Mouse (Mus musculus): Measurements from ENCODE around the gene Cyth1. TPM values are rescaled to one million over a fixed set of nuclear protein-coding genes. Genes with fewer than 3 reads are reported as not detected.

The Cyth1 gene
- polyA plus RNA-seq (2014; fragmentation: Nextera tagmentation; extraction: Ambion mirVana): 11.5 and 12.1 TPM in 2 replicates

DNA sequence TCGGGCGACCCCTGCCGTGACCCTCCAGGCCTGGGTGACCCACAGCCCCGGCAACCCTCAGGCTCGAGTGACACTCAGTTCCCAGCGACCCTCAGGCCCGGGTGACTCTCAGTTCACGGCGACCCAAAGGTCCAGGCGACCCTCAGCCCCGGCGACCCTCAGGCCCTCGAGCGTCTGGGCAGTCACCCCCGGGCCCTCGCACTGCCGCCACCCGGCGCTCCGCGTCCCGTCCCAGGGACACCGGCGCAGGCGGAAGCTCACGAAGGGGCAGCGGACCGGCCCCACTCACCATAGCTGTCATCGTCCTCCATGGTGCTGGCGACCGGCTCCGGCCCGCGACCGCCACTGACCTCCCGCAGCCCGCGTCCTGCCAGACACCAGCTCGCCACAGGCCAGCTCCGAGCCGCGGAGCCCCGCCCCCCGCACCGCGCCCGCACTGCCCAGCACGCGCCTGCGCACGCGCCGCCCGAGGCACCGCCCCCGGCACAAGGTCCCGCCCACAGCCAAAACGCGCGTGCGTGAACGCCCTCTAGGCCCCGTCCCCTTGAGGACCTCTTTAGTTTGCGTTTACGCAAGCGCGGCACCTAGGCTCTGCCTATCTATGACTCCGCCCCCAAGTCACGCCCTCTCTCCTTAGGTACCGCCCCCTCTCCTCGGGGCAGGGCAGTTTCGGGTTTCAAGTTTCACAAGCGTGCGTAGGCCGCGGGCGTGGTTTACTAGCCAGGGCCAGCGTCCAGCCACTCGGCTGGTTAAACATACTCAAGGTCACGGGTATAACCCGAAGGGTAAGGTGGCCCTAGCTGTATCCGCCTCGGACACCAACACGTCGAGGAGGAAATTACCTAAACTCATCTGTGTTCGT lies at the start of gene Cyth1:
TSS of gene Cyth1 (minus strand) at position 443 of the 862 bp plus-strand sequence.
- WGBS: under 1% methylated on average over 84 of the region's 86 CpGs
- DNase-seq (ENCODE audit: low spot score): peak; percentile 100

DNA sequence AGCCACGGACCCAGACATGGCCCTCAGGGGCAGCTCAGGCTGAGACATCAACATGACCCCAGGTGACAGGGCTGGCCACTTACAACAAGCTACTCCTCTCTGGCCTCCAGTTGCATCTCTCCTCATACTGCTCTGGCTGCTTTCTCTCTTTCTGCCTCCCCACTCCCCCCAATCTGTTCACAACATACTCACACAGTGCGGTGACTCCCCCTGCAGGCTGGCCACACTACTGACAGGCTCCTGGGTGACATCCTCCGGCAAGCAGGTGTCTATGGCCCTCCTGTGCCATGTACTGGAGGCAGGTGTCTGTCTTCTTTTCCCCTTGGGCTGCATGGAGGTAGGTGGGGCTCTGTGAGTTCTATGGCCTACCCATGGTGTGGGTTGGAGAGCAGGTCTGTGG lies 49.6 kb upstream of the Cyth1 start:
- H3K36me3 ChIP-seq (ENCODE audit: control insufficient read depth, insufficient read depth, low read length): no peaks in the 10 kb centered on the region
- no peak overlapping the region for H3K4me2 ChIP-seq (ENCODE audit: low read depth, low read length, severe bottlenecking)
- no peak for ATAC-seq (replicated peaks; ENCODE audit: low FRiP score)
- no peaks in the 10 kb centered on the region for H3K4me1 ChIP-seq (replicated peaks; ENCODE audit: control insufficient read depth, insufficient read depth, low read length)
- DNase-seq (ENCODE audit: low spot score): no peak
- no peaks in the 10 kb centered on the region for H3K27me3 ChIP-seq (ENCODE audit: control insufficient read depth, insufficient read depth, low read length)
- no peak overlapping the region for H3K4me3 ChIP-seq (ENCODE audit: low read depth, low read length)
- H3K9me3 ChIP-seq (ENCODE audit: control insufficient read depth, low read length): no peaks in the 10 kb centered on the region
- no peak overlapping the region for H3K27ac ChIP-seq (ENCODE audit: low read depth, low read length)
- WGBS: 74% methylated on average over 3 of the region's 3 CpGs
- H3K9ac ChIP-seq (ENCODE audit: low read length): no peak overlapping the region

More for the DNA sequence above, at the start of gene Cyth1:
- Histone ChIP-seq H3K27ac (ENCODE audit: low read depth, low read length) (peak within 1 kb of the TSS; percentile 61), H3K4me1 (replicated peaks; ENCODE audit: control insufficient read depth, insufficient read depth, low read length) (peaks cover 8% of the 10 kb centered on the region; the same call in 1 of the 2 replicates), H3K36me3 (ENCODE audit: control insufficient read depth, insufficient read depth, low read length) (no peaks in the 10 kb centered on the region), H3K4me2 (ENCODE audit: low read depth, low read length, severe bottlenecking) (peak within 1 kb of the TSS; percentile 99), H3K27me3 (ENCODE audit: control insufficient read depth, insufficient read depth, low read length) (no peaks in the 10 kb centered on the region), H3K9ac (ENCODE audit: low read length) (peak within 1 kb of the TSS; percentile 76), H3K4me3 (ENCODE audit: low read depth, low read length) (peak within 1 kb of the TSS; percentile 77), H3K9me3 (ENCODE audit: control insufficient read depth, low read length) (no peaks in the 10 kb centered on the region)
- ATAC-seq (replicated peaks; ENCODE audit: low FRiP score): peak; percentile 97

DNA sequence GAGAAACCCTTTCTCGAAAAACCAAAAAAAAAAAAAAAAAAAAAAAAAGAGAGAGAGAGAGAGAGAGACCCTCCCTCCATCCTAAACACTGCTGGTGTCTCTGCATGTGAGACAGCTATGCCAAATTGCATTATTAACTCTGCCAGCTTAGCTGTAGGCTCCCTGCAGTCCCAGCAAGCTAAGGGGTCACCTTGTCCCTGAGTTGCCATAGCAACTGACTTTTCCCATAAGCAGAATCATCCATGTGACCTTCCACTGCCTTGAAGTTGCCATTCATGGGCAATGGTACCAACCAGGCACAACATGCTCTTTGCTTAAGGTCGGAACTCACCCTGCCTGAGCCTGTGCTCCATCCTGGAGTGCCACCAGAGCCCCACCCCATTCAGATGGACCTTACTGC lies 46.6 kb upstream of the Cyth1 start:
- DNase-seq (ENCODE audit: low spot score) (no peak), ATAC-seq (replicated peaks; ENCODE audit: low FRiP score) (no peak)
- Histone ChIP-seq H3K4me1 (replicated peaks; ENCODE audit: control insufficient read depth, insufficient read depth, low read length) (no peaks in the 10 kb centered on the region), H3K27ac (ENCODE audit: low read depth, low read length) (no peak overlapping the region), H3K9me3 (ENCODE audit: control insufficient read depth, low read length) (no peaks in the 10 kb centered on the region), H3K4me2 (ENCODE audit: low read depth, low read length, severe bottlenecking) (no peak overlapping the region), H3K9ac (ENCODE audit: low read length) (no peak overlapping the region), H3K4me3 (ENCODE audit: low read depth, low read length) (no peak overlapping the region), H3K36me3 (ENCODE audit: control insufficient read depth, insufficient read depth, low read length) (no peaks in the 10 kb centered on the region), H3K27me3 (ENCODE audit: control insufficient read depth, insufficient read depth, low read length) (no peaks in the 10 kb centered on the region)
- 72% methylated on average over 2 of the region's 2 CpGs for WGBS

DNA sequence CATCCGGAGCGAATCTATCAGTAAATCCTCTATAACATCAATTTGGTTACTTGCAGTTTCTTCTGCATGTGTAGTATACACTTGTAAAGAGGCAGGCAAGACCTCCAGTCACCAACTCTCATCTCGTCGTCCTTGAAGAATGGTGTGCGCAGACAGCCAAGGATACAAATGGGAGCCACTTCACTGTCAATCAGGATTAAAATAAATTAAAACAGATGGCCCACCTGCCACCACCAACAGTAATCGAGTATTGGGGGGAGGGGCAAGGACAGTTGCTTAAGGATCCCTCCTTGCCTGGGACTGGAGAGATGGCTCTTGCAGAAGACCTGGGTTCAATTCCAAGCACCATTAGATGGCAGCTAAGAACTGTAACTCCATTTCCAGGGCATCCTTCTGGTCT lies 44.3 kb upstream of the Cyth1 start:
- WGBS: 58% methylated on average over 6 of the region's 6 CpGs
- Histone ChIP-seq H3K4me1 (replicated peaks; ENCODE audit: control insufficient read depth, insufficient read depth, low read length) (peaks cover 6% of the 10 kb centered on the region; the same call in 1 of the 2 replicates), H3K27ac (ENCODE audit: low read depth, low read length) (no peak overlapping the region)

DNA sequence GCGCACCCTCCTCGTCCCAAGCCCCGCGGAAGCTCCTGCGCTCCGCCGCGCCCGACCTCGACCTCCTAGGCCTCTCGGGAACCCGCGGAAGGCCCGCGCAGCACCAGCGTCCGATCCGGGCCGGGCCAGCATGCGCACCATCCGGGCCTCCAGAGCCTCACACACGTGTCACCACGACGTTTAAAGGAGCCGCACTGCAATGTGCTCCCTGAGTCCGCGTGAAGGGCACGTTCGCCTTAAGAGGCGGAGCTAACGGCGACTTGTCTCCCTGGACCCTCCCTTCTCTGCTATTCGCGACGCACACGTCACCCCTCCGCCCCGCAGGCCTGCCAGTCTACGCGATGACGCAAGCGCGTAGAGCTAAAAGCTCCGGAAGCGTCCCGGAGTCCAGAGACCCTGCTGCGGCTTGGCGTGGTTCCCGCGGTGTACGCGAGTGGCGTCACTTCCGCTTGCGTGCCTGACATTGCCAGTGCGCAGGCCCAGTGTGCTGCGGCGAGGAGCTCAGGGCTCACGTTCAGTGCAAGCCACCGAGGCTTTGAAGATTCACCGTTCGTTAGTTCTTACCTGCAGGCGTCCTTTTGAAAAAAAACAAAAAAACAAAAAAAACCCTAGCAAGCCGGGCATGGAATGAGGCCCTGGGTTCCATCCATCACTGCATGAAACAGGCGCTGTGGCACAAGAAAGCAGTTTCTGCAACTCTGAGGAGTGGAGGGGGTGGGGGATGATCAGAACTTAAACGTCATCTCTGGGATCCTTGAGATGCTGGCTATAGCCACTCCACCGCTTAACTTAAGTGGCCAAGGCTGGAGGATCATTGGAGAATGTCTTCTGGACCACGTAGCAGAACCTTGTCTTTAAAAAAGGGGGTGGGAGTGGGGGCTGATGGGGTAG lies 41.9 kb upstream of the Cyth1 start, which contains the start of gene Usp36:
TSS of gene Usp36 (minus strand) at position 246 of the 891 bp plus-strand sequence.
- peaks cover 3% of the 10 kb centered on the region; the same call in 1 of the 2 replicates for H3K36me3 ChIP-seq (ENCODE audit: control insufficient read depth, insufficient read depth, low read length)
- H3K4me3 ChIP-seq (ENCODE audit: low read depth, low read length): peak within 1 kb of the TSS; percentile 88
- ATAC-seq (replicated peaks; ENCODE audit: low FRiP score): peak; percentile 99
- H3K4me1 ChIP-seq (replicated peaks; ENCODE audit: control insufficient read depth, insufficient read depth, low read length): peaks cover 6% of the 10 kb centered on the region; the same call in 1 of the 2 replicates
- peak within 1 kb of the TSS; percentile 82 for H3K9ac ChIP-seq (ENCODE audit: low read length)
- DNase-seq (ENCODE audit: low spot score): peak; percentile 100
- no peaks in the 10 kb centered on the region for H3K9me3 ChIP-seq (ENCODE audit: control insufficient read depth, low read length)
- no peaks in the 10 kb centered on the region for H3K27me3 ChIP-seq (ENCODE audit: control insufficient read depth, insufficient read depth, low read length)
- H3K27ac ChIP-seq (ENCODE audit: low read depth, low read length): peak within 1 kb of the TSS; percentile 42; the same call in 1 of the 2 replicates
- peak within 1 kb of the TSS; percentile 71 for H3K4me2 ChIP-seq (ENCODE audit: low read depth, low read length, severe bottlenecking)
- WGBS: 1% methylated on average over 68 of the region's 68 CpGs

More for the DNA sequence above, 44.3 kb upstream of the Cyth1 start:
- no peak overlapping the region for H3K4me2 ChIP-seq (ENCODE audit: low read depth, low read length, severe bottlenecking)
- DNase-seq (ENCODE audit: low spot score) (no peak), ATAC-seq (replicated peaks; ENCODE audit: low FRiP score) (no peak)
- no peak overlapping the region for H3K4me3 ChIP-seq (ENCODE audit: low read depth, low read length)
- no peaks in the 10 kb centered on the region for H3K9me3 ChIP-seq (ENCODE audit: control insufficient read depth, low read length)
- no peak overlapping the region for H3K9ac ChIP-seq (ENCODE audit: low read length)
- no peaks in the 10 kb centered on the region for H3K36me3 ChIP-seq (ENCODE audit: control insufficient read depth, insufficient read depth, low read length)
- no peaks in the 10 kb centered on the region for H3K27me3 ChIP-seq (ENCODE audit: control insufficient read depth, insufficient read depth, low read length)

DNA sequence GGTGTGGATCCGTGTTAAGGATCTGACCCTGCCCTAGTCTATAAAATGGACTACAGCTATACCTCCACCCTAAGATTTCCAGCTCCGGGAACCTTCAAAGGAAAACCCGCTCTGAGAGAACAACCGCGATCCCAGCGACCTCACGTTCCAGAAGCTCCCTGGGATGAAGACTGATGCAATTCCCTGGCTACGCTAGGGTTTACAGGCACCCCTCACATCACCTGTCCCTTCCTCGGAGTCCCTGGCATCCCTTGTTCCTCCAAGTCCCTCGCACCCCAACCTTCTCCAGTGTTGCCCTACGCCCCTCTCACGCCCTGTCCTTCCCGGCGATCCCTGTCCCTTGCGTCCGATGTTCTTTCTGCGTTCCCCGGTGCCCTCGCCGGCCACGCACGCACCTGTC lies 41.2 kb upstream of the Cyth1 start:
- peaks cover 8% of the 10 kb centered on the region; the same call in 1 of the 2 replicates for H3K36me3 ChIP-seq (ENCODE audit: control insufficient read depth, insufficient read depth, low read length)
- WGBS: under 1% methylated on average over 22 of the region's 22 CpGs
- ATAC-seq (replicated peaks; ENCODE audit: low FRiP score): no peak; the same call in 1 of the 2 replicates

DNA sequence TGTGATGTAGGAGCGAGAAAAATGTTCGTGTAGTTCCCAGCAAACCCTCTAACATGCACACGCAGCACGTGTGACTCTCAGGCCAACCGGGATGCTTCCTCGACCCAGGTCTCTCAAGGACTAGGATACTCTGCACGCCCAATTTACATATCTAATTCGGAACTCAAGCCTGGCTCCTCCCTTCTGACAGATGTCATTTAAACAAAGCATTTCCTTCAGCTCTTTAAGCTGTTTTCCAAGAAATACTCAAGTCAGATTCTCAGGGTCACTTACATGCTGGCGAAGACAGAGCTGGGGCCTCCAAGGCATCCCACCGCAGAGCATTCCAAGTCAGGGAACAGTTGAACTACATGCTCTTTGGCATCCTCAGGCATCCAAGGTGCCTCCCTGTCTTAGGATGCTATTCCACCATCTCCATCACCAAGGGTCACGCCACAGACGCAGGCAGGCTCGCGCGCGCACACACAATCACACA lies 40.7 kb upstream of the Cyth1 start:
- H3K27ac ChIP-seq (ENCODE audit: low read depth, low read length): no peak overlapping the region
- H3K9me3 ChIP-seq (ENCODE audit: control insufficient read depth, low read length): no peaks in the 10 kb centered on the region
- peaks cover 6% of the 10 kb centered on the region; the same call in 1 of the 2 replicates for H3K4me1 ChIP-seq (replicated peaks; ENCODE audit: control insufficient read depth, insufficient read depth, low read length)
- no peaks in the 10 kb centered on the region for H3K27me3 ChIP-seq (ENCODE audit: control insufficient read depth, insufficient read depth, low read length)
- H3K4me3 ChIP-seq (ENCODE audit: low read depth, low read length): peak overlapping the region; percentile 88
- WGBS: 1% methylated on average over 16 of the region's 16 CpGs
- peak overlapping the region; percentile 64 for H3K4me2 ChIP-seq (ENCODE audit: low read depth, low read length, severe bottlenecking)
- H3K9ac ChIP-seq (ENCODE audit: low read length): peak overlapping the region; percentile 82
- no peak for DNase-seq (ENCODE audit: low spot score)
- peaks cover 9% of the 10 kb centered on the region; the same call in 1 of the 2 replicates for H3K36me3 ChIP-seq (ENCODE audit: control insufficient read depth, insufficient read depth, low read length)
- no peak for ATAC-seq (replicated peaks; ENCODE audit: low FRiP score)

More for the DNA sequence above, 41.2 kb upstream of the Cyth1 start:
- peak overlapping the region; percentile 15; the same call in 1 of the 2 replicates for H3K27ac ChIP-seq (ENCODE audit: low read depth, low read length)
- no peak for DNase-seq (ENCODE audit: low spot score)
- no peaks in the 10 kb centered on the region for H3K9me3 ChIP-seq (ENCODE audit: control insufficient read depth, low read length)
- no peaks in the 10 kb centered on the region for H3K27me3 ChIP-seq (ENCODE audit: control insufficient read depth, insufficient read depth, low read length)
- peak overlapping the region; percentile 64 for H3K4me2 ChIP-seq (ENCODE audit: low read depth, low read length, severe bottlenecking)
- peak overlapping the region; percentile 82 for H3K9ac ChIP-seq (ENCODE audit: low read length)
- H3K4me1 ChIP-seq (replicated peaks; ENCODE audit: control insufficient read depth, insufficient read depth, low read length): peaks cover 6% of the 10 kb centered on the region; the same call in 1 of the 2 replicates
- peak overlapping the region; percentile 88 for H3K4me3 ChIP-seq (ENCODE audit: low read depth, low read length)

DNA sequence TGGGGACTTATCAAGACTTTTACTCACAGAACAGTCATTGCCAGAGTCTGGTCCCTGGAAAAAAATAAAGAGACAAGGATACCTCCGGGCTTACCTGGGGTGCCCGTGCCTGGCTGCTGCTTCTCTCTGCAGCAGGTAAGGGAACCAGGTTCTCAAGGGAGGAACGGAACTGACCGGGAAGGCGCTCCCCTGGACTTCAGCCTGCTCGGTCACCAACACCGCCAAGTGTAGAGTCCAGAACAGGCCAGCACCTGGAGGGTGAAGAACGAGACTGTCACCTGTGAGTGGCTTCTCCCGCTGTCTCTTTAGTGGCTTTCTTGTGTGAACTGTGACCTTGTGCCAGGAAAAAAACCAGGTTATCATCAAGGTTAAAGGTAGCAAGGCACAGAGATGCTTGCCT lies 39.2 kb upstream of the Cyth1 start:
- Histone ChIP-seq H3K4me3 (ENCODE audit: low read depth, low read length) (no peak overlapping the region), H3K4me2 (ENCODE audit: low read depth, low read length, severe bottlenecking) (no peak overlapping the region), H3K9me3 (ENCODE audit: control insufficient read depth, low read length) (no peaks in the 10 kb centered on the region), H3K27ac (ENCODE audit: low read depth, low read length) (no peak overlapping the region), H3K9ac (ENCODE audit: low read length) (no peak overlapping the region), H3K27me3 (ENCODE audit: control insufficient read depth, insufficient read depth, low read length) (no peaks in the 10 kb centered on the region), H3K36me3 (ENCODE audit: control insufficient read depth, insufficient read depth, low read length) (peaks cover 15% of the 10 kb centered on the region), H3K4me1 (replicated peaks; ENCODE audit: control insufficient read depth, insufficient read depth, low read length) (peaks cover 6% of the 10 kb centered on the region; the same call in 1 of the 2 replicates)
- DNase-seq (ENCODE audit: low spot score) (no peak), ATAC-seq (replicated peaks; ENCODE audit: low FRiP score) (no peak)
- 95% methylated on average over 9 of the region's 9 CpGs for WGBS

Measured in forebrain, embryonic 11.5 days (tissue).